Mouse (Mus musculus) retina, embryonic 14.5 days (tissue): ENCODE measurements around the gene Nol7.
A peak's percentile ranks its signal among the peaks of the same experiment; 100 is the strongest.

ENCODE experiments used
- DNase-seq: peaks from one replicate; pipeline ENCODE4 v3.0.0-alpha.2; 2015; ENCODE audit warnings: low spot score

Nol7 gene

DNA sequence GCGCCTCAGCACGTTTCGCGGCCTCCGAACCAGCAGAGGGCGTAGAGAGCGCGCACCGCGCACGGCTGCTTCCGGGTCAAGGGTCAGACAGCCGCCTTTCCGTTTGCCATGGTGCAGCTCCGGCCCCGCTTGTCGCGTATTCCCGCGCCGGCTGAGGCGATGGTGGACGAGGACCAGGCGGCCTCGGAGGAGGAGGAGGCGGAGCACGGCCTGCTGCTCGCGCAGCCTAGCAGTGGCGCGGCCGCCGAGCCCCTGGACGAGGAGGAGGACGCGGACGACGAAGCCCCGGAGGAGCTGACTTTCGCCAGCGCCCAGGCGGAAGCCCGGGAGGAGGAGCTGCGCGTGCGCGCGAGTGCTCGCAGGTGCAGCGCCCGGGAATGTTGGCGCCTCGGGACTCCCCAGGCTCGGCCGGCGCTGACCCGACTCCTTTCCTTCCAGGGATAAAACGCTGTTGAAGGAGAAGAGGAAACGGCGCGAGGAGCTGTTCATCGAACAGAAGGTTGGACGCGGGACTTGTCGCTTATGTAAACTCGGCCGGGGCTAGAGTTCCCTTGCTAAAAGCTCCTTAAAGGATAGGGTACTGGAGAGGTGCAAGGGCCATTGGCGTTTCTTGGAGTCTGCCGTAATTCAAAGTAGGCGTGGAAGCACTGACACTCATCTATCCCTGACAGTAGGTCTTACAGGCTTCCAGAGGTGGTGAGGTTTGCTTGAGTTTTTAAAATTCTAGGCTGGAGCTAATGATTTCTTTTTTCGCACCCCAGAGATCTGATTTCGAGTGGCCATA, at the start of gene Nol7:
Gene Nol7, plus strand, starts transcription at position 94 of the 784 bp plus-strand sequence.
- DNase-seq: peak; percentile 95

DNA sequence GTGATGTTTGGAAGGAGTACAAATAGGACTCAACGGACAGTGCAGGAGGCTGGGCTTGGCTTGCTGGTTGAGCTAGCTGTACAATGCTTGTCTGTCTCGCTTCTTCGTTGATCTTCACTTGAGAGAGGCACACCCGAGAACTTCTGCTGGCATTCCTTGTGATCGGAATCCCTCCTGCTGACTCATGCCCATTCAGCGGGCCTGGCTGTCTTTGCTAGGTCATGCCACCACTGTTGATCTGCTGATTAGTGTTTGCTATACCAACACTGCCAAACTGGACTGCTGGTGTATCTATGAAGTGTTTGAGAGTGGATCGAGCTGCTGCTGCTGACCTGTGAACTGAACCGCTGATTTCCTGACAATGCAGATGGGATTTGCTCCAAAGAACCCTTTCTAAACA, 48.8 kb upstream of the Nol7 start:
- no peak for DNase-seq

- no peak for DNase-seq
Observed at GRCm38 (mm10) chr13:43350489-43351169, 47.6 kb upstream of the Nol7 start.

DNA sequence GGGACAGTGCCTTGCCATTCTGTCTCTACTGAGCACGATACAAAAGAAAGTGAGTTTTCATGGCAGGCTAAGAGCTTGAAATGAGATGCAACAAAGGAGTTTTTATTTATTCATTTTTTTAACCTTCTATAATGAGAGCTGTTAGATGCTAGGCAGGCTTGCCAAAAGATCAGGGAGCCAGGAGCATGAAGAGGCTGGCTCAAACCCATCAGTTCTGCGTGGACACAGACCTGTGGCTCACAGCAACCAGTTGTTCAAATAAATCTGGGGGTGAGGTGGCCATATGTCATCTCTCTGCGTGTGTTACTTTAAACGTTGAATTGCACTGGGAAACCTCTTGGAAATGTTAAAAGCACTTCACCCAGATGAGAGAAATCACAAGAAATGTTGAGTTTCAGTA, 44.8 kb upstream of the Nol7 start:
- DNase-seq: no peak

- DNase-seq: no peak
Observed at GRCm38 (mm10) chr13:43354362-43354761, 43.8 kb upstream of the Nol7 start.

GRCm38 (mm10) chr13:43356346-43357125, 41.7 kb upstream of the Nol7 start:
- no peak for DNase-seq

GRCm38 (mm10) chr13:43360534-43360933, 37.7 kb upstream of the Nol7 start:
- no peak for DNase-seq

DNA sequence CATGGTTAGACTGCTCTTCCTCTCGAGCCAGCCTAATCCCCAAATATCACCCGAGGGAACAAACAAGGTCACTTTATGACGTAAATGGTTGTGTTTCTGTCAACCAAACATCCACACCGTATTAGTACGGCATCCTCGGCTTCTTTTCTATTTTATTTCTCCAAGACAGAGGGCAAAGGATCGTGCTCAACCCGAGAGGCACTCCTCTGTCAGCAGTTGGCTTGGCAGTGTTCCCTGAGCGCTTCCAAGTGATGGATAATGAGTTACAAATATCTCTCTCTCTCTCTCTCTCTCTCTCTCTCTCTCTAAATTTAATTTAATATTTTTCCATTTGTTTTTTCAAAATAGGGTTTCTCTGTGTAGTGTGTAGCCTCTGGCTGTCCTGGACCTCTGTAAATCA, 35.8 kb upstream of the Nol7 start:
- DNase-seq: no peak

GRCm38 (mm10) chr13:43364985-43365824, 33.0 kb upstream of the Nol7 start, which contains the start of gene Sirt5:
TSS of gene Sirt5 (plus strand) at chr13:43365496.
- DNase-seq: peak; percentile 93

DNA sequence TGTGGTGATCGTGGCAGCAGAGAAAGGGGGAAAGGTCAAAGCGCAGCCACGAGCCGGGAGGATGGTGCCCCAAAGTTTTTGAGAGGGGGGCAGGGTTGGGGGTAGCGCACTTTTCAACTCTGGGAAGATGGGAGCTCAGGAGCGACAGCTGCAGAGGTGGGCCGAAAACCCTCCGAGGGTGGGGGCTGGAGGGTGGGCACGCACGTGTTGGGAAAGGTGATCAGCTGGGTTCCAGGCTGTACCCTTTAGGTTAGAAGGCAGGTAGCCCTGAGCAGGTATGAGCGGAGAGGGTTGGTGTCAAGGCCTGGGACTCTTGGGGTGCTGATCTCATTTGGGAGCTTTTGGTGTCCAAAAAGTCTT, 32.4 kb upstream of the Nol7 start:
- no peak for DNase-seq

- DNase-seq: no peak
Observed at GRCm38 (mm10) chr13:43370063-43370462, 28.1 kb upstream of the Nol7 start.

GRCm38 (mm10) chr13:43372892-43373291, 25.3 kb upstream of the Nol7 start:
- DNase-seq: no peak

- DNase-seq: no peak
Observed at GRCm38 (mm10) chr13:43374205-43374604, 24.0 kb upstream of the Nol7 start.

DNA sequence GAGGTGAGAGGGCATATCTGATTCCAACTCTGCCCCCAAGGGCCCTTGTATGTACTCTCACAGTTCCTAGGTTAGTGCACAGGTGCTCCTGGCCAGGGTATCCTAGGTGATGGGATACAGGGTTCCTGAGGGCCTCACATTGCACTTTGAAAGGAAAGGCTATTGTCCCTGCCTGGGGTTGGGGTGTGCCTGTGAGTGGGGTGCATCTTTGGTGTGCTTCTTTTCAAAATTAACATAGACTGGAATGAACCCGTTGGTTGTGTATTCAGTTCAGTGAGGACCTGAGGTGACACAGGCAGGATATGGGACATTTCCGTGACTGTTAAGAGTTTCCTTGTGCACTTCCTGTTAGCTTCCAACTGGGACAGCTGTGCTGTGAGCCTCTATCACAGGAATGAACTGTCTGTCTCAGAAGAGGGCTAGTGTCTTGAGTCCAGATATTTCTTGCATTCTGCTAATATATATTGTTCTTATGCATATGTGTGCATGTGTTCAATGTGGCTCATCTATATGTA, 23.2 kb upstream of the Nol7 start:
- DNase-seq: no peak

DNA sequence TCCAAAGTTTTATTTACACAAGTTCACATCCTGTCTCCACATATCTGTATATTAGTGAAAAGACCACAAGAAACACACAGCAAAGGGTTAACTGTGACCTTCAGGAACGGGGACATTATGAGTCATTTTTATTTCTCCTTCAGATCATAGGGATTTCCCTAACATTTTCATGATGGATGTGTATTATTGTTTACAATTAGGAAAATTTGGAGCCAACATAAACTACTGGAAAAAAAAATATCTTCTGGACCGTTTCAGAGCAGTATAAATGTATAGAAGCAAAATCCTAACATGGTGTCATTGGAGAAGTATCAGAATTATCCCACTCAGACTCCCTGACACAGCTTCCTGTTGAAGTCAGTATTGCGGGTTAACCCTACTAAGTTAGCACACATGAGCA, 18.2 kb upstream of the Nol7 start:
- DNase-seq: no peak

DNA sequence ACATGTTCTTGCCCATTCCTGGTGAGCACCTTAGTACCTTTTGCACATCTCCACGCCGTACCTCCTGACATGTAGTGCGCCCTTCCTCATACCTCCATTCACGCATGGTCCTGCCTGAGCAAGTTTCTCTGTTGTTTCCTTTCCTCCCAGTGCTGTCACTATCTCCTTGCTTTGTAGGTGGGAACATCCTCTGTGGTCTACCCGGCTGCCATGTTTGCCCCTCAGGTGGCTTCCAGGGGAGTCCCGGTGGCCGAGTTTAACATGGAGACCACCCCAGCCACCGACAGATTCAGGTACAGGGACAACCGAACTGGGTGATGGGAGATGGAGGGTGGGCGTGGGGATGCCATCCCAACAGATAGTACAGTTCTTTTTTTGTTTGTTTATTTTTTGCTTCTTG, 12.9 kb upstream of the Nol7 start:
- no peak for DNase-seq

GRCm38 (mm10) chr13:43397700-43398296, 392 bp upstream of the Nol7 start:
- no peak for DNase-seq

GRCm38 (mm10) chr13:43399576-43399975, 1.4 kb downstream of the Nol7 start:
- DNase-seq: no peak

DNA sequence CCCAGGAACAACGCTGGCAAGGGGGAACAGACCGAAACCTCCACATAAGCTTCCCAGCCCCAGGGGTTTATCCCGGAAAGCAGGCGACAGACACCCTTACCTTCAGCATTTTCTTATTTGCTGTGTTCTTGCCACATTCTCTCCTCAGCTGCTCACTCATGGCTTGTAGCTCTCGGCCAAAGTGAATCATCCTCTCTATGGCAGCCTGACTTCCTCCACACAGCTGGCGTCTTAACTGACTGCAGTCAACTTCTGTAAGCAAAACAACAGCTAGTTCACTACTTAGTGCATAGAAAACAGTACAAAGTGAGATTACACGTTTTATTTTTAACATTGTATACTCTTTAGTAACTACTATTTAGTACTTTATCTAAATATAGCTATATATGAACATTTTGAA, 14.1 kb downstream of the Nol7 start:
- no peak for DNase-seq

DNA sequence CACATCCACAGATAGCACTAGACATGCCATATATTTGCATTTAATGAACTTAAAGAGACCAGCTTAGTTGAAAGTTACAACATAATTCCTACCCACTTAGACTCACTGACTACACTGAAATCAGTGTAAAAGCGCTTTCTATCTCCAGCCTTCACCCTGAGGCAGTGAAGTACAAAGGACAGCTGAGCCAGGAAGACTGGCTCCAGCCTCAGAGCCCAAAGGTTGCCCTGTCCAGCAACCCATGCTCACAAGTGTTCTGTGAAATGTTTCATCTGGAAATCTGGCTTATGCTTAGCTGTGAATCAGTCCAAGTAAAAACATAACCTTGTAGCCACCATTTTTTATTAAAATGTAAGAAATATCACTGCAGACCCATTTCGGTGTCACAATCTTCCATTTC, 15.4 kb downstream of the Nol7 start:
- DNase-seq: no peak

- no peak for DNase-seq
Observed at GRCm38 (mm10) chr13:43415249-43415648, 17.1 kb downstream of the Nol7 start.
